Mouse (Mus musculus) heart, embryonic 11.5 days (tissue): ENCODE results near the gene Ttc16. TPM values are rescaled to one million over a fixed set of nuclear protein-coding genes. Genes with fewer than 3 reads are reported as not detected.

ENCODE experiments used
- ATAC-seq: fragments of 200-750 bp; cut with Nextera tagmentation; replicated peaks from 2 replicates; pipeline ENCODE4 v1.8.0; 2017; ENCODE audit warnings: moderate library complexity; ENCODE audit not compliant: insufficient number of reproducible peaks, low FRiP score, low TSS enrichment
- H3K27ac ChIP-seq: fragments of 300-500 bp; sonication (generic); 2 replicates; pipeline ENCODE4 v1.5.1; 2014; ENCODE audit warnings: mild to moderate bottlenecking, low read depth, low read length
- H3K27me3 ChIP-seq: fragments of 300-500 bp; sonication (generic); 2 replicates; pipeline ENCODE4 v1.6.1; 2014; ENCODE audit warnings: mild to moderate bottlenecking, low read length, mixed read lengths; ENCODE audit not compliant: control insufficient read depth, insufficient read depth
- H3K36me3 ChIP-seq: fragments of 300-500 bp; sonication (generic); 2 replicates; pipeline ENCODE4 v1.6.1; 2014; ENCODE audit warnings: mild to moderate bottlenecking, low read length, moderate library complexity, mixed read lengths; ENCODE audit not compliant: control insufficient read depth, insufficient read depth
- H3K4me1 ChIP-seq: fragments of 300-500 bp; sonication (generic); 2 replicates; pipeline ENCODE4 v1.6.1; 2014; ENCODE audit warnings: low read length; ENCODE audit not compliant: control insufficient read depth, insufficient read depth
- H3K4me2 ChIP-seq: fragments of 300-500 bp; sonication (generic); 2 replicates; pipeline ENCODE4 v1.6.1; 2014; ENCODE audit warnings: mild to moderate bottlenecking, moderate library complexity
- H3K4me3 ChIP-seq: fragments of 300-500 bp; sonication (generic); 2 replicates; pipeline ENCODE4 v1.5.1; 2014; ENCODE audit warnings: low read depth, low read length
- H3K9ac ChIP-seq: fragments of 300-500 bp; sonication (generic); 2 replicates; pipeline ENCODE4 v1.6.1; 2014; ENCODE audit warnings: mild to moderate bottlenecking, low read depth, low read length, moderate library complexity
- H3K9me3 ChIP-seq: fragments of 300-500 bp; sonication (generic); replicated peaks from 2 replicates; pipeline ENCODE4 v1.6.1; 2016; ENCODE audit warnings: low read length; ENCODE audit not compliant: control insufficient read depth
- WGBS: fragments of 180-500 bp; shearing (Covaris S2); extraction: QIAGEN DNeasy Blood & Tissue Kit; methylation state at CpG from one replicate; pipeline ENCODE4 v1.1.7; 2014; ENCODE audit not compliant: insufficient replicate concordance; 5-methylcytosine and 5-hydroxymethylcytosine counted together
- polyA plus RNA-seq: library from polyadenylated mRNA; unstranded; fragments of >200 nt; fragmentation: Nextera tagmentation; extraction: Ambion mirVana; gene quantifications from 2 replicates; pipeline ENCODE4 v1.2.1, GENCODE M21; 2014

Ttc16 gene
- polyA plus RNA-seq, 1 experiment from 2014 or later = 0.27 TPM

- WGBS = 61% methylated on average over 7 of the region's 7 CpGs
- H3K4me2 ChIP-seq = no peak overlapping the region
- no peak for ATAC-seq
- H3K27me3 ChIP-seq = no peaks in the 10 kb centered on the region
- no peaks in the 10 kb centered on the region for H3K4me1 ChIP-seq
- no peak overlapping the region for H3K9ac ChIP-seq
- no peak overlapping the region for H3K27ac ChIP-seq
- no peak overlapping the region for H3K4me3 ChIP-seq
- no peaks in the 10 kb centered on the region for H3K9me3 ChIP-seq
- H3K36me3 ChIP-seq = 0 out of 2 replicates have a peak, but pooled peaks cover 3% of the 10 kb centered on the region
Observed at GRCm38 (mm10) chr2:32817589-32817988, 42.2 kb upstream of the Ttc16 start.

DNA sequence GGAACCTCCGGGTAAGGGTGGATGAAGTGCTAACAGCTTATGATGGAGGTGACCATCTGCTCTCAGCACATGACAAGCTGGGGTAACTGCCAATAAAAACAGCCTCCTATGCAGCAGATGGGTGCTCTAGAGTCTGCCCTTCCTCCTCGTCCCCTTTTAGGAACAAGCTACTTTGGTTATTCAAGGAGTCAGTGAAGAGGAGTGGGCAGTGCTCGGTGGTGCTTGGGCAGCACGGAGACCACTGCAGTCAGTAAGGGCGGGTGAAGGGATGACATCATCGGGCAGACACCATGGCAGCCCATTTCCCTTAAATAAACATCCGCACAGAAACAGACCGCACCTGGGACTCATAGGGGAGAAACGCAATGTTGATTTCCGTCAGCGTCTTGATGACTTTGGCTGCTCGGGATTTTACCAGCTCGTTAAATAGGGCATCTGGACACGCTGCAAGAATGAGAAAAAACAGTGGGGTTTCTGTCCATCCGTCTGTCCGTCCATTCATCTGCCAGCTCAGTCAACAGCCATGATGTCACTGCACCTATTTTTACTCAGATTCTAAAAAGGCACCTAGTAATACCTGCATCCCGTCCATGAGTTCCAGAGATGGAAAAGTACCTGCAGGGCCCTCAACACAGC lies 41.6 kb upstream of the Ttc16 start:
- H3K36me3 ChIP-seq = 0 out of 2 replicates have a peak, but pooled peaks cover 3% of the 10 kb centered on the region
- 66% methylated on average over 17 of the region's 17 CpGs for WGBS
- no peak overlapping the region for H3K27ac ChIP-seq

GRCm38 (mm10) chr2:32816497-32816896 lies 41.1 kb upstream of the Ttc16 start:
- Histone ChIP-seq H3K27me3 (no peaks in the 10 kb centered on the region), H3K9ac (no peak overlapping the region), H3K4me2 (no peak overlapping the region), H3K4me3 (no peak overlapping the region), H3K4me1 (no peaks in the 10 kb centered on the region), H3K27ac (no peak overlapping the region), H3K9me3 (no peaks in the 10 kb centered on the region), H3K36me3 (0 out of 2 replicates have a peak, but pooled peaks cover 3% of the 10 kb centered on the region)
- WGBS = 85% methylated on average over 2 of the region's 2 CpGs
- ATAC-seq = no peak

More for the DNA sequence above, 41.6 kb upstream of the Ttc16 start:
- H3K9ac ChIP-seq = no peak overlapping the region
- no peak for ATAC-seq
- H3K4me3 ChIP-seq = no peak overlapping the region
- H3K27me3 ChIP-seq = no peaks in the 10 kb centered on the region
- H3K4me2 ChIP-seq = no peak overlapping the region
- no peaks in the 10 kb centered on the region for H3K9me3 ChIP-seq
- no peaks in the 10 kb centered on the region for H3K4me1 ChIP-seq

DNA sequence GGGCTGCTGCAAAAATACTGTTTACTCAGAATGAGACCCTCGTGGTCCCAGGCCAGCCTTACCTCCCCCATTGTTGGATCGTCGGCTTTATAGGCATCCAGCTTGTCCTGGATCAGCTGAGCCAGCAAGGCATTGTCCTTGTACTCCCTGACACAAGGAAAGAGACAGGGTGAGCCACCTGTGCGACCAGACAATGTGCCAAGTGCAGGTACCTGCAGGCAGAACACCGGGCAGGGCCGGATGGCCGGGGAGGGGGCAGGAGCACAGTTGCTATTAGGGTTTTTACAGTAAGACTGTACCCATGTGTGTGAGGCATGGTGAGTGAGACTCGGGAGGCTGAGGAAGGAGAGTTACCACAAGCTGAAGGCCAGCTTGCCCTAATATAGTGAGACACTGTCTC lies 36.5 kb upstream of the Ttc16 start:
- 82% methylated on average over 8 of the region's 8 CpGs for WGBS
- no peaks in the 10 kb centered on the region for H3K27me3 ChIP-seq
- H3K9ac ChIP-seq = no peak overlapping the region
- H3K4me3 ChIP-seq = no peak overlapping the region
- peaks cover 11% of the 10 kb centered on the region for H3K36me3 ChIP-seq
- no peak overlapping the region for H3K4me2 ChIP-seq
- H3K27ac ChIP-seq = no peak overlapping the region
- ATAC-seq = no peak
- H3K4me1 ChIP-seq = no peaks in the 10 kb centered on the region
- no peaks in the 10 kb centered on the region for H3K9me3 ChIP-seq

GRCm38 (mm10) chr2:32808816-32809566 lies 33.6 kb upstream of the Ttc16 start:
- Histone ChIP-seq H3K9ac (no peak overlapping the region), H3K4me3 (no peak overlapping the region), H3K27ac (no peak overlapping the region), H3K4me1 (no peaks in the 10 kb centered on the region), H3K4me2 (no peak overlapping the region), H3K9me3 (no peaks in the 10 kb centered on the region), H3K36me3 (peaks cover 9% of the 10 kb centered on the region), H3K27me3 (no peaks in the 10 kb centered on the region)
- no peak for ATAC-seq
- WGBS = 76% methylated on average over 14 of the region's 14 CpGs

DNA sequence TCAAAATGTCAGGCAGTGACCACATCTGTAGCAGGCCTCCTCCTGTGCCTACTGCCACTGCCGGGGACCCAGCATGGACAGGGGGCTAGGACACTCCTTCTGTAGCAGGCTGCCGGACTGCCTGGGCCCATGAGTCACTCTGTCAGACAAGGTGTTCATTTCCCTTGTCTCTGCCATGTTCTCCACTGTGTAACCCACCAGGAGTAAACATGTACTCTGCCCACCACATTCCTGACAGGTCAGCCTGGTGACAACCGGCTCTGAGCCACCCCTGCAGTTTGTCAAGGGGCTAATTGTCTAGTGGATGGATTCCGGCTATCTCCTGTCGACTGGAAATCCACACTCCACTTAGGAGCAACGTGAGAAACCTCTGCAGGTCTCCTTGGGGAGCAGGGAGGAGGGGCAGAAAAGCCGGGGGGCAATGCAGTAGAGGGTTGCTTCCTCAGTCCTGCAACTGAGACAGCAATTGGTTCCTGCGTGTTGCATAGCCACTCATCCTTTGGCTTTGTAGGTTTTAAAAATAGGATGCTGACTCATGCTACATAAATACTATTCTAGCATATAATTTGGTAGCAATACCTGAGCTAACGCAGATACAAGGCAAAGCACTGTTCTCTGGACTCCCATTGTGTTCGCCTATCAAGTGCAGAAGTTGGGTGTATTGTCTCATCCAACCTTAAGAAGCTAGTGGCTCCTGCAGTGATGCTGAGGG lies 23.0 kb upstream of the Ttc16 start:
- no peaks in the 10 kb centered on the region for H3K27me3 ChIP-seq
- H3K4me2 ChIP-seq = no peak overlapping the region
- no peaks in the 10 kb centered on the region for H3K9me3 ChIP-seq
- 0 out of 2 replicates have a peak, but pooled peaks have one; percentile 41 for ATAC-seq
- no peak overlapping the region for H3K4me3 ChIP-seq
- no peak overlapping the region for H3K9ac ChIP-seq
- peaks cover 23% of the 10 kb centered on the region for H3K36me3 ChIP-seq
- peak overlapping the region; percentile 41 for H3K27ac ChIP-seq
- 38% methylated on average over 10 of the region's 10 CpGs for WGBS
- H3K4me1 ChIP-seq = peaks cover 13% of the 10 kb centered on the region

GRCm38 (mm10) chr2:32795748-32796418 lies 20.4 kb upstream of the Ttc16 start:
- WGBS = 85% methylated on average over 13 of the region's 13 CpGs
- Histone ChIP-seq H3K4me1 (peaks cover 13% of the 10 kb centered on the region), H3K9me3 (no peaks in the 10 kb centered on the region), H3K36me3 (peaks cover 21% of the 10 kb centered on the region), H3K27ac (no peak overlapping the region), H3K9ac (no peak overlapping the region), H3K27me3 (no peaks in the 10 kb centered on the region), H3K4me2 (no peak overlapping the region), H3K4me3 (no peak overlapping the region)
- no peak for ATAC-seq

DNA sequence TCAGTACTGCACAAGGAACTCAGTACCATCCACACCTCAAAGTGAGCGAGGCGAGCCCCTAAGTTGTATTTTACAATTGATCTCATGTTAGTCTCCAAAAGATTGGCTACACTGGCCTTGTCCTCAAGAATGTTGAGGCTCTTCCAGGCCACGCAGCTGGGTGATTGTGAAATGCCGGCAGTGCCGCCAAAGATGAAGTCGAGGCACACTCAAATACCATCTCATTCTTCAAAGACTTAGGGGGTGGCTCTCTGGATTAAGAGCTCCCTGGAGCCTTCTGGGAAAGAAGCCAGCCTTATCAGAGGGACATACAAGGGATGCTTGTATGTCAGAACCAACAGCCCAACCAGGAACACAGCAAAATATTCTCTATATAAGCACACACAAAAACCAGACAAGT lies 15.9 kb upstream of the Ttc16 start:
- ATAC-seq = no peak
- Histone ChIP-seq H3K27me3 (no peaks in the 10 kb centered on the region), H3K9me3 (no peaks in the 10 kb centered on the region), H3K36me3 (peaks cover 4% of the 10 kb centered on the region; the same call in 1 of the 2 replicates), H3K4me1 (0 out of 2 replicates have a peak, but pooled peaks cover 3% of the 10 kb centered on the region), H3K9ac (no peak overlapping the region), H3K4me2 (no peak overlapping the region), H3K27ac (no peak overlapping the region), H3K4me3 (no peak overlapping the region)
- WGBS = 72% methylated on average over 6 of the region's 6 CpGs
